Mouse (Mus musculus) left cerebral cortex, postnatal 4 days (tissue): ENCODE results near the gene Rps6ka4. TPM values are rescaled to one million over a fixed set of nuclear protein-coding genes. Genes with fewer than 3 reads are reported as not detected.

Experiments used
- microRNA-seq: library from miRNA; unstranded; fragments of <30 nt; microRNA quantifications from one replicate; pipeline ENCODE4 v1.2.0, GENCODE M21; 2022
- total RNA-seq, 2 experiments: library from RNA; stranded (reverse); gene quantifications; 2 replicates each; pipeline ENCODE4 v1.2.3; 2021

Rps6ka4 gene
- total RNA-seq, 2 experiments from 2014 or later: 22.5 to 23.5 TPM

Small RNAs within 50 kb of the gene (microRNA-seq; reads per million reads assigned to microRNA genes)
- gene Mir5046: not detected

Other genes with a start within 250 kb of the Rps6ka4 start
- under 1 TPM; 0.82 to 0.91 TPM for gene Ccdc88b, start 17.6 kb upstream of the Rps6ka4 start, total RNA-seq
- gene Trmt112, start 69.1 kb upstream of the Rps6ka4 start, total RNA-seq: 10 to 100 TPM; 42.5 to 43.0 TPM
- 100 to 1,000 TPM; 203 to 204 TPM for gene Prdx5, start 69.5 kb upstream of the Rps6ka4 start, total RNA-seq
- gene Esrra, start 81.2 kb upstream of the Rps6ka4 start, total RNA-seq: 10 to 100 TPM; 30.4 to 32.7 TPM
- gene Catsperz, start 84.7 kb upstream of the Rps6ka4 start, total RNA-seq: 10 to 100 TPM in 1 of 2 experiments, 1 to 10 TPM in 1; 6.2 to 11.1 TPM
- gene Kcnk4, start 93.9 kb upstream of the Rps6ka4 start, total RNA-seq: 10 to 100 TPM; 13.8 to 15.5 TPM
- 10 to 100 TPM; 46.2 to 47.1 TPM for gene Bad, start 101.2 kb upstream of the Rps6ka4 start, total RNA-seq
- gene Gpr137, start 101.8 kb upstream of the Rps6ka4 start, total RNA-seq: 10 to 100 TPM; 56.8 to 63.6 TPM
- gene Ppp1r14b, start 134.3 kb upstream of the Rps6ka4 start, total RNA-seq: 100 to 1,000 TPM; 335 to 369 TPM
- 10 to 100 TPM; 13.7 to 15.1 TPM for gene Plcb3, start 135.8 kb upstream of the Rps6ka4 start, total RNA-seq
- gene Fkbp2, start 139.9 kb upstream of the Rps6ka4 start, total RNA-seq: 10 to 100 TPM; 43.7 to 44.4 TPM
- 10 to 100 TPM; 74.4 to 80.7 TPM for gene Vegfb, start 147.0 kb upstream of the Rps6ka4 start, total RNA-seq
- 10 to 100 TPM; 14.0 to 17.7 TPM for gene Dnajc4, start 151.9 kb upstream of the Rps6ka4 start, total RNA-seq
- 10 to 100 TPM in 1 of 2 experiments, 1 to 10 TPM in 1; 8.9 to 11.5 TPM for gene Nudt22, start 155.5 kb upstream of the Rps6ka4 start, total RNA-seq
- gene Trpt1, start 155.5 kb upstream of the Rps6ka4 start, total RNA-seq: 10 to 100 TPM; 17.6 to 21.4 TPM
- 1 to 10 TPM; 3.2 to 3.4 TPM for gene Fermt3, start 178.8 kb upstream of the Rps6ka4 start, total RNA-seq
- 100 to 1,000 TPM; 127 to 130 TPM for gene Stip1, start 199.3 kb upstream of the Rps6ka4 start, total RNA-seq
- 1 to 10 TPM; 5.5 to 6.3 TPM for gene Macrod1, start 216.2 kb upstream of the Rps6ka4 start, total RNA-seq